Mouse (Mus musculus): ENCODE data around the gene Ccr7.

GRCm38 (mm10) chr11:99118420-99118819 lies 36.5 kb downstream of the Ccr7 start:
- TF ChIP-seq CTCF (IDR thresholded peaks at IDR 0.05; ENCODE audit: insufficient read depth, low read length), result no peak
- TF ChIP-seq POLR2A (IDR thresholded peaks at IDR 0.05; ENCODE audit: borderline replicate concordance, extremely low read depth, low read depth, low read length), result no peak

All from lung, adult 2 months (tissue).